Mouse (Mus musculus) MEL (cell line): ENCODE data around the gene Bmpr2. TPM values are rescaled to one million over a fixed set of nuclear protein-coding genes. Genes with fewer than 3 reads are reported as not detected.

ENCODE experiments used
- DNase-seq: peaks from one replicate; pipeline ENCODE4 v3.0.0; 2011; ENCODE audit warnings: low read depth, low spot score
- H3K27ac ChIP-seq: 2 replicates; pipeline ENCODE4 v1.5.1; 2012; ENCODE audit warnings: low read depth, mild to moderate bottlenecking, control low read depth, low read length, moderate library complexity; ENCODE audit not compliant: control insufficient read depth
- H3K27me3 ChIP-seq, 2 experiments: fragments of 150-350 bp in 1 of 2; sonication (generic) in 1 of 2; 2 replicates each; pipeline ENCODE4 v1.6.1; 2012; ENCODE audit warnings: low read length in 2 of 2, mild to moderate bottlenecking in 2 of 2, improper control_type of control experiment in 1 of 2, moderate library complexity in 1 of 2; ENCODE audit not compliant: insufficient read depth in 2 of 2, control insufficient read depth in 1 of 2
- H3K36me3 ChIP-seq, 2 experiments: 2 replicates each; pipeline ENCODE4 v1.6.1; 2012 to 2014; ENCODE audit warnings: low read length in 2 of 2, improper control_type of control experiment in 1 of 2, inconsistent platforms in 1 of 2, mild to moderate bottlenecking in 1 of 2; ENCODE audit not compliant: insufficient read depth in 2 of 2, control insufficient read depth in 1 of 2
- H3K4me1 ChIP-seq, 2 experiments: fragments of 150-350 bp in 1 of 2; sonication (generic) in 1 of 2; 2 replicates each; pipeline ENCODE4 v1.6.1; 2012; ENCODE audit warnings: low read length in 2 of 2, improper control_type of control experiment in 1 of 2, mild to moderate bottlenecking in 1 of 2; ENCODE audit not compliant: insufficient read depth in 2 of 2, control insufficient read depth in 1 of 2
- H3K4me3 ChIP-seq, 2 experiments: fragments of 150-350 bp in 1 of 2; sonication (generic) in 1 of 2; 2 replicates each; pipeline ENCODE4 v1.5.1; 2012; ENCODE audit warnings: low read depth in 2 of 2, low read length in 2 of 2, mild to moderate bottlenecking in 2 of 2, moderate library complexity in 2 of 2, control low read depth in 1 of 2, improper control_type of control experiment in 1 of 2; ENCODE audit not compliant: control insufficient read depth in 1 of 2, insufficient read depth in 1 of 2
- H3K79me2 ChIP-seq: 2 replicates; pipeline ENCODE4 v1.6.1; 2012; ENCODE audit warnings: mild to moderate bottlenecking, low read length, moderate library complexity; ENCODE audit not compliant: control insufficient read depth, poor library complexity, insufficient read depth
- H3K9ac ChIP-seq: 2 replicates; pipeline ENCODE4 v1.6.1; 2012; ENCODE audit warnings: low read depth, mild to moderate bottlenecking, control low read depth, low read length, moderate library complexity; ENCODE audit not compliant: control insufficient read depth, poor library complexity, severe bottlenecking
- H3K9me3 ChIP-seq: fragments of 150-350 bp; sonication (generic); replicated peaks from 2 replicates; pipeline ENCODE4 v1.6.1; 2012; ENCODE audit warnings: mild to moderate bottlenecking, low read length, improper control_type of control experiment, moderate library complexity; ENCODE audit not compliant: insufficient read depth
- BHLHE40 ChIP-seq: IDR thresholded peaks from 2 replicates; pipeline ENCODE4 v1.6.1; 2012; ENCODE audit warnings: low read depth, mild to moderate bottlenecking, inconsistent platforms, low read length, improper control_type of control experiment, borderline replicate concordance
- CTCF ChIP-seq, 3 experiments: IDR thresholded peaks in 2 of 3; conservative IDR thresholded peaks in 1 of 3; 2 replicates each; pipeline ENCODE4 v1.5.1; 2011 to 2012; ENCODE audit warnings: low read length in 3 of 3, low read depth in 2 of 3, mild to moderate bottlenecking in 2 of 3, improper control_type of control experiment in 1 of 3, inconsistent platforms in 1 of 3, mixed read lengths in 1 of 3, moderate library complexity in 1 of 3; ENCODE audit not compliant: control insufficient read depth in 1 of 3, insufficient read depth in 1 of 3, poor library complexity in 1 of 3, severe bottlenecking in 1 of 3
- ELF1 ChIP-seq: IDR thresholded peaks from 2 replicates; pipeline ENCODE4 v1.6.1; 2014; ENCODE audit warnings: low read depth, mild to moderate bottlenecking, inconsistent platforms, low read length, improper control_type of control experiment, moderate library complexity
- EP300 ChIP-seq, 2 experiments: IDR thresholded peaks; 2 replicates each; pipeline ENCODE4 v1.6.1; 2011; ENCODE audit warnings: improper control_type of control experiment in 2 of 2, low read length in 2 of 2, low read depth in 1 of 2, mild to moderate bottlenecking in 1 of 2
- ETS1 ChIP-seq: IDR thresholded peaks from 2 replicates; pipeline ENCODE4 v1.6.1; 2012; ENCODE audit warnings: low read depth, mild to moderate bottlenecking, inconsistent platforms, low read length, improper control_type of control experiment, moderate library complexity
- GATA1 ChIP-seq: IDR thresholded peaks from 2 replicates; pipeline ENCODE4 v1.6.1; 2011; ENCODE audit warnings: low read depth, low read length, improper control_type of control experiment
- HCFC1 ChIP-seq: IDR thresholded peaks from 2 replicates; pipeline ENCODE4 v1.6.1; 2012; ENCODE audit warnings: low read depth, mild to moderate bottlenecking, inconsistent platforms, low read length, improper control_type of control experiment, moderate library complexity
- JUND ChIP-seq: IDR thresholded peaks from 2 replicates; pipeline ENCODE4 v1.6.1; 2011; ENCODE audit warnings: low read depth, mild to moderate bottlenecking, improper control_type of control experiment, low read length
- MAX ChIP-seq: IDR thresholded peaks from 2 replicates; pipeline ENCODE4 v1.6.1; 2011; ENCODE audit warnings: low read length, improper control_type of control experiment
- MAZ ChIP-seq: IDR thresholded peaks from 2 replicates; pipeline ENCODE4 v1.6.1; 2012; ENCODE audit warnings: low read depth, mild to moderate bottlenecking, inconsistent platforms, low read length, improper control_type of control experiment
- MEF2A ChIP-seq: IDR thresholded peaks from 2 replicates; pipeline ENCODE4 v1.6.1; 2014; ENCODE audit warnings: low read depth, mild to moderate bottlenecking, inconsistent platforms, low read length, improper control_type of control experiment; ENCODE audit not compliant: poor library complexity, insufficient replicate concordance, severe bottlenecking; ENCODE audit errors: extremely low read depth
- MXI1 ChIP-seq: IDR thresholded peaks from 2 replicates; pipeline ENCODE4 v1.6.1; 2011; ENCODE audit warnings: mild to moderate bottlenecking, low read depth, low read length, improper control_type of control experiment
- MYC ChIP-seq: IDR thresholded peaks from 2 replicates; pipeline ENCODE4 v1.6.1; 2011; ENCODE audit warnings: low read depth, mild to moderate bottlenecking, low read length, improper control_type of control experiment, moderate library complexity
- NRF1 ChIP-seq: IDR thresholded peaks from 2 replicates; pipeline ENCODE4 v1.6.1; 2014; ENCODE audit warnings: low read depth, mild to moderate bottlenecking, inconsistent platforms, low read length, improper control_type of control experiment, moderate library complexity; ENCODE audit not compliant: poor library complexity, insufficient read depth, severe bottlenecking
- POLR2A ChIP-seq, 2 experiments: IDR thresholded peaks; 2 replicates each; pipeline ENCODE4 v1.6.1; 2011 to 2012; ENCODE audit warnings: low read length in 2 of 2, mild to moderate bottlenecking in 2 of 2, control low read depth in 1 of 2, improper control_type of control experiment in 1 of 2, low read depth in 1 of 2, moderate library complexity in 1 of 2; ENCODE audit not compliant: control insufficient read depth in 1 of 2, insufficient read depth in 1 of 2, poor library complexity in 1 of 2
- POLR2AphosphoS2 ChIP-seq: IDR thresholded peaks from 2 replicates; pipeline ENCODE4 v1.6.1; 2011; ENCODE audit warnings: low read length, improper control_type of control experiment
- POLR2AphosphoS5 ChIP-seq: IDR thresholded peaks from 2 replicates; pipeline ENCODE4 v1.6.1; 2012; ENCODE audit warnings: low read depth, borderline replicate concordance, mild to moderate bottlenecking, inconsistent platforms, low read length, moderate library complexity, mixed read lengths
- RAD21 ChIP-seq: IDR thresholded peaks from 2 replicates; pipeline ENCODE4 v1.6.1; 2011; ENCODE audit warnings: mild to moderate bottlenecking, low read depth, low read length, improper control_type of control experiment
- RCOR1 ChIP-seq: IDR thresholded peaks from 2 replicates; pipeline ENCODE4 v1.6.1; 2012; ENCODE audit warnings: low read depth, mild to moderate bottlenecking, inconsistent platforms, low read length, improper control_type of control experiment
- SIN3A ChIP-seq: IDR thresholded peaks from 2 replicates; pipeline ENCODE4 v1.6.1; 2012; ENCODE audit warnings: low read length, improper control_type of control experiment, inconsistent platforms
- SMC3 ChIP-seq: IDR thresholded peaks from 2 replicates; pipeline ENCODE4 v1.6.1; 2011; ENCODE audit warnings: low read depth, low read length, improper control_type of control experiment
- TAL1 ChIP-seq: IDR thresholded peaks from 2 replicates; pipeline ENCODE4 v1.6.1; 2012; ENCODE audit warnings: mild to moderate bottlenecking, inconsistent platforms, low read length, moderate library complexity, mixed read lengths
- TBP ChIP-seq: IDR thresholded peaks from 2 replicates; pipeline ENCODE4 v1.8.0; 2011; ENCODE audit warnings: low read depth, low read length, improper control_type of control experiment
- TCF12 ChIP-seq: IDR thresholded peaks from 2 replicates; pipeline ENCODE4 v1.6.1; 2014; ENCODE audit warnings: low read depth, mild to moderate bottlenecking, inconsistent platforms, low read length, improper control_type of control experiment, moderate library complexity
- USF2 ChIP-seq, 2 experiments: IDR thresholded peaks; 2 replicates each; pipeline ENCODE4 v1.6.1; 2011 to 2012; ENCODE audit warnings: improper control_type of control experiment in 2 of 2, low read length in 2 of 2, borderline replicate concordance in 1 of 2, inconsistent platforms in 1 of 2, low read depth in 1 of 2, mild to moderate bottlenecking in 1 of 2; ENCODE audit not compliant: insufficient read depth in 1 of 2
- ZC3H11A ChIP-seq: IDR thresholded peaks from 2 replicates; pipeline ENCODE4 v1.6.1; 2012; ENCODE audit warnings: low read depth, mild to moderate bottlenecking, inconsistent platforms, low read length, improper control_type of control experiment
- ZMIZ1 ChIP-seq: IDR thresholded peaks from 2 replicates; pipeline ENCODE4 v1.6.1; 2012; ENCODE audit warnings: low read depth, mild to moderate bottlenecking, inconsistent platforms, low read length, improper control_type of control experiment, moderate library complexity
- polyA plus RNA-seq, 2 experiments: library from polyadenylated mRNA; stranded (reverse) in 1 of 2; unstranded in 1 of 2; fragments of >175 nt in 1 of 2; fragments of >200 nt in 1 of 2; gene quantifications; 2 replicates each; pipeline versions ENCODE4 v1.2.1 to v1.2.4; 2012; ENCODE audit warnings: low replicate concordance in 2 of 2, low read depth in 1 of 2; ENCODE audit not compliant: insufficient read length in 2 of 2, insufficient read depth in 1 of 2, missing spikeins in 1 of 2
- total RNA-seq: library from RNA; depleted of rRNA; stranded (reverse); fragments of 300-350 nt; gene quantifications from 2 replicates; pipeline ENCODE4 v1.2.3, GENCODE M21; 2012

The Bmpr2 gene
- total and polyA plus RNA-seq, 3 experiments: 2.3 to 18.6 (median 3.1) TPM

DNA sequence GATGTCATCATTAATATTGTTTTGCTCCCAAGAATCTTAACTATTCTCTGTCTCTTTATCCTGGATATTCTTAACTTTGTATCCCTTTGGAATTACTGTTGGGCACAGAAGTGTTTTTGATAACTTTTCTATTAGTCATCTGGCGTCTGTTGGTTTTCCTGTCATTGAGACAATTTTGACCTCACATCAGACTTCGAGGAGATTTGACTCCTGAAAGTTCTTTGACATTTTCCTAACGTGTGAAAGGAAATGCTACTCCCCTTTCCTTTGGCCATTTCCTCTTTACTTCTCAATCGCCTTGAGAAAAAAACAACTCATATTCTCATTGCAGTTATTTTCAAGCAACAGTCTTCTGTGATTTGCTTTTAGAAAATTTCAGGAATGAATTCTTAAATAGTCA is 2.1 kb downstream of the Bmpr2 start:
- Histone ChIP-seq H3K79me2 (peaks cover 28% of the 10 kb centered on the region), H3K9ac (peak overlapping the region; percentile 39), H3K9me3 (no peaks in the 10 kb centered on the region), H3K27me3 (no peaks in the 10 kb centered on the region), H3K4me1 (peaks cover 5 to 19% of the 10 kb centered on the region in 2 experiments; a peak in 3 of 4 replicates), H3K27ac (no peak overlapping the region), H3K36me3 (peaks cover 0 to 17% of the 10 kb centered on the region in 2 experiments; a peak in 2 of 4 replicates), H3K4me3 (peak overlapping the region; percentile 37 to 97)
- TF ChIP-seq HCFC1: no peak
- 0 out of 2 replicates have a peak, but pooled peaks have one; percentile 7 for TF ChIP-seq TCF12
- TF ChIP-seq ETS1: 0 out of 2 replicates have a peak, but pooled peaks have one; percentile 20
- TF ChIP-seq RCOR1: no peak
- no peak for DNase-seq

DNA sequence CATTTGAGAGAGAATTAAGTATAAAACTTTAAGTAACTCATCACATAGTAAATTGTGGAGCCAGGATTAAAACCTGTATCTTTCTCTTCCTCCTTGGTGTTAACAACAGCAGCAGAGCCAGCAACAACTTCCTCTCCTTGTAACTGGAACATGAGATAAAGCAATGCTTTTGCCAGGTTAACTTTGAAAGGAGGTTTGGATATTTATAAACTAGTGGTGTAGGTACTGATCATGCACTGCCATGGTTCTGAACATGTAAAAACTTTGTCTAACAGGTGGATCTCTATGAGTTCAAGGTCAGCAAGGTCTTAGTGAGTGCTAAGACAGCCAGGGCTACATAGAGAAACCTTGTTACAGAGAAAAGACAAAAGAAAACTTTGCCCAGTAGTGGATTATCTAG is 3.4 kb downstream of the Bmpr2 start:
- no peaks in the 10 kb centered on the region for H3K9me3 ChIP-seq
- 0 out of 2 replicates have a peak overlapping the region, but pooled peaks have one; percentile 9 for H3K9ac ChIP-seq
- H3K79me2 ChIP-seq: peaks cover 33% of the 10 kb centered on the region
- H3K4me3 ChIP-seq: peak overlapping the region in 1 of 2 experiments; percentile 97; a peak in 1 of 4 replicates
- peak overlapping the region; percentile 69 for H3K27ac ChIP-seq
- H3K4me1 ChIP-seq: peaks cover 5 to 18% of the 10 kb centered on the region in 2 experiments; a peak in 3 of 4 replicates
- TF ChIP-seq RCOR1 (peak; percentile 80), MYC (peak; percentile 67), ZC3H11A (no peak), RAD21 (no peak), POLR2AphosphoS5 (no peak), TCF12 (peak; percentile 87; the same call in 1 of the 2 replicates), JUND (no peak), MAX (no peak), TBP (no peak), SIN3A (peak; percentile 79), MXI1 (peak; percentile 65), ETS1 (no peak), TAL1 (peak; percentile 86), HCFC1 (no peak), ZMIZ1 (no peak), POLR2A (IDR thresholded peaks at IDR 0.05; ENCODE audit: control insufficient read depth in 1 of 2, insufficient read depth in 1 of 2, low read depth in 1 of 2, low read length in 2 of 2, poor library complexity in 1 of 2) (no peak), SMC3 (no peak), GATA1 (peak; percentile 91), MEF2A (no peak), MAZ (no peak), POLR2AphosphoS2 (no peak), NRF1 (no peak), BHLHE40 (no peak), EP300 (IDR thresholded peaks at IDR 0.05; ENCODE audit: low read depth in 1 of 2, low read length in 2 of 2) (peak; percentile 87 to 94), ELF1 (no peak), CTCF (IDR thresholded peaks at IDR 0.05 in 2 of 3, conservative IDR thresholded peaks at IDR 0.05 in 1 of 3; ENCODE audit: control insufficient read depth in 1 of 3, insufficient read depth in 1 of 3, low read depth in 2 of 3, low read length in 3 of 3, poor library complexity in 1 of 3, severe bottlenecking in 1 of 3) (no peak), USF2 (IDR thresholded peaks at IDR 0.05; ENCODE audit: borderline replicate concordance in 1 of 2, insufficient read depth in 1 of 2, low read depth in 1 of 2, low read length in 2 of 2) (no peak)
- TF ChIP-seq, all 39 proteins: peak for 8
- no peaks in the 10 kb centered on the region for H3K27me3 ChIP-seq
- DNase-seq: peak; percentile 83
- peaks cover 0 to 17% of the 10 kb centered on the region in 2 experiments; a peak in 2 of 4 replicates for H3K36me3 ChIP-seq
